Mouse (Mus musculus) lung, embryonic 14.5 days (tissue): ENCODE measurements around the gene Dnal1. TPM values are rescaled to one million over a fixed set of nuclear protein-coding genes. Genes with fewer than 3 reads are reported as not detected.

Experiments
- ATAC-seq: fragments of 200-750 bp; cut with Nextera tagmentation; 2 replicates; pipeline ENCODE4 v1.8.0; 2017; ENCODE audit warnings: mild to moderate bottlenecking, moderate TSS enrichment, moderate library complexity; ENCODE audit not compliant: insufficient read depth
- DNase-seq: peaks from one replicate; pipeline ENCODE4 v3.0.0-alpha.2; 2015
- H3K27ac ChIP-seq: fragments of 300-500 bp; sonication (generic); 2 replicates; pipeline ENCODE4 v1.5.1; 2014; ENCODE audit warnings: low read depth, mild to moderate bottlenecking, moderate library complexity
- H3K27me3 ChIP-seq: fragments of 300-500 bp; sonication (generic); 2 replicates; pipeline ENCODE4 v1.6.1; 2014; ENCODE audit warnings: low read length, control low read depth; ENCODE audit not compliant: insufficient read depth
- H3K36me3 ChIP-seq: fragments of 300-500 bp; sonication (generic); 2 replicates; pipeline ENCODE4 v1.6.1; 2014; ENCODE audit warnings: control low read depth; ENCODE audit not compliant: insufficient read depth
- H3K4me1 ChIP-seq: fragments of 300-500 bp; sonication (generic); 2 replicates; pipeline ENCODE4 v1.6.1; 2014; ENCODE audit warnings: antibody characterized with exemption, control low read depth; ENCODE audit not compliant: insufficient read depth
- H3K4me2 ChIP-seq: fragments of 300-500 bp; sonication (generic); 2 replicates; pipeline ENCODE4 v1.6.1; 2014; ENCODE audit warnings: mild to moderate bottlenecking
- H3K4me3 ChIP-seq: fragments of 300-500 bp; sonication (generic); 2 replicates; pipeline ENCODE4 v1.5.1; 2014; ENCODE audit warnings: low read depth, low read length
- H3K9ac ChIP-seq: fragments of 300-500 bp; sonication (generic); 2 replicates; pipeline ENCODE4 v1.6.1; 2014
- H3K9me3 ChIP-seq: fragments of 300-500 bp; sonication (generic); 2 replicates; pipeline ENCODE4 v1.6.1; 2016; ENCODE audit warnings: low read depth, low read length, control low read depth
- CTCF ChIP-seq: IDR thresholded peaks from 2 replicates; pipeline ENCODE4 v1.5.1; 2016; ENCODE audit warnings: antibody characterized with exemption, low read depth
- WGBS: fragments of 180-500 bp; shearing (Covaris S2); extraction: QIAGEN DNeasy Blood & Tissue Kit; methylation state at CpG from one replicate; pipeline ENCODE4 v1.1.7; 2014; 5-methylcytosine and 5-hydroxymethylcytosine counted together
- polyA plus RNA-seq: library from polyadenylated mRNA; unstranded; fragments of >200 nt; fragmentation: Nextera tagmentation; extraction: Ambion mirVana; gene quantifications from 2 replicates; pipeline ENCODE4 v1.2.1, GENCODE M21; 2014

The Dnal1 gene
- polyA plus RNA-seq, 1 experiment from 2014 or later: 5.2 TPM

DNA sequence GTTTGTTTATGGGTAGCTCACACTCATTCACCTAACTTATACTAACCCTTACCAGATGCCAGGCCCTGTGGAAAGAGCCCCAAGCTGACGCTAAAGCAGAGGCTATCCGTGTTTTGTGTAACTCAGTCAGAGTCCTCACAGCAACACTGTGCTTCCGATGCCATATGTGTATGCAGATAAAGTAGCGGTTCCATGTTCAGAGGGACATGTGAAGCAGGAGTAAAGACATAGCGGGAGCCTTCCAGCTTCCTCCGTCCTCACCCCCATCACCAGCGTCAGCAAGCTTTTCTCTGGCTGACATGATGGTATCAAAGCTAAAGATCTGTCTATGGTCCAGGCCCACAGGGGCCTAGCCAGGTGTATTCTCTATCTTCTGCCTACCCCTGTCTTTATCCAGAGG is 77.0 kb downstream of the Dnal1 start:
- ATAC-seq (no peak), DNase-seq (no peak)
- no peaks in the 10 kb centered on the region for H3K9me3 ChIP-seq
- peak overlapping the region; percentile 82 for H3K4me3 ChIP-seq
- 55% methylated on average over 7 of the region's 7 CpGs for WGBS
- peaks cover 71% of the 10 kb centered on the region for H3K4me1 ChIP-seq
- H3K36me3 ChIP-seq: 0 out of 2 replicates have a peak, but pooled peaks cover 5% of the 10 kb centered on the region
- TF ChIP-seq CTCF: no peak
- no peaks in the 10 kb centered on the region for H3K27me3 ChIP-seq
- H3K4me2 ChIP-seq: peak overlapping the region; percentile 76
- peak overlapping the region; percentile 95; the same call in 1 of the 2 replicates for H3K9ac ChIP-seq
- no peak overlapping the region for H3K27ac ChIP-seq

GRCm38 (mm10) chr12:84191770-84192169 is 77.6 kb downstream of the Dnal1 start:
- no peak for ATAC-seq
- Histone ChIP-seq H3K36me3 (no peaks in the 10 kb centered on the region), H3K4me3 (peak overlapping the region; percentile 82), H3K9me3 (no peaks in the 10 kb centered on the region), H3K27ac (no peak overlapping the region), H3K27me3 (no peaks in the 10 kb centered on the region), H3K9ac (peak overlapping the region; percentile 95), H3K4me1 (peaks cover 65% of the 10 kb centered on the region), H3K4me2 (peak overlapping the region; percentile 76)
- TF ChIP-seq CTCF: no peak
- 20% methylated on average over 5 of the region's 5 CpGs for WGBS
- no peak for DNase-seq

DNA sequence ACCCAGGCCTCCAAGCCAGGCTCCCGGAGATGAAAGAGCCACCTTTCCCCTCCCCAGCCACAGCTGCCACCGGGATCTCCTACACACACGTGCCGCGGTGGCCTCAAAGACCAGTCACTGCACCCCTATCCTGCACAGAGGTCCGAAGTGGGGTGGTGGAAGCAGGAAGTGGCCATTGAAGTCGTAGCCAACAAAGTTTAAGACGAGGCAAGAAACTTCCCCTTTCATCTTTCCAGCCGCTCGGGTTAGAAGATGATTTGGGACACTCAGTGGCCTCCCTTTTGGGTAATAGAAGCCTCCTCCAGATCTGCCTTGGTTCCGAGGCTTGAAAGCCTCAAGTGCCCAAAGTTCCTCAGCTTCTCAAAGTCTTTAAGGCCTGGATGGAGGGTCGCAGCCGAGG is 78.1 kb downstream of the Dnal1 start:
- Histone ChIP-seq H3K4me1 (peaks cover 61% of the 10 kb centered on the region), H3K4me2 (peak overlapping the region; percentile 76), H3K27me3 (no peaks in the 10 kb centered on the region), H3K9me3 (no peaks in the 10 kb centered on the region), H3K9ac (peak overlapping the region; percentile 95), H3K36me3 (no peaks in the 10 kb centered on the region), H3K27ac (peak overlapping the region; percentile 100), H3K4me3 (peak overlapping the region; percentile 82)
- 1% methylated on average over 13 of the region's 13 CpGs for WGBS
- DNase-seq (peak; percentile 45), ATAC-seq (no peak)
- no peak for TF ChIP-seq CTCF

DNA sequence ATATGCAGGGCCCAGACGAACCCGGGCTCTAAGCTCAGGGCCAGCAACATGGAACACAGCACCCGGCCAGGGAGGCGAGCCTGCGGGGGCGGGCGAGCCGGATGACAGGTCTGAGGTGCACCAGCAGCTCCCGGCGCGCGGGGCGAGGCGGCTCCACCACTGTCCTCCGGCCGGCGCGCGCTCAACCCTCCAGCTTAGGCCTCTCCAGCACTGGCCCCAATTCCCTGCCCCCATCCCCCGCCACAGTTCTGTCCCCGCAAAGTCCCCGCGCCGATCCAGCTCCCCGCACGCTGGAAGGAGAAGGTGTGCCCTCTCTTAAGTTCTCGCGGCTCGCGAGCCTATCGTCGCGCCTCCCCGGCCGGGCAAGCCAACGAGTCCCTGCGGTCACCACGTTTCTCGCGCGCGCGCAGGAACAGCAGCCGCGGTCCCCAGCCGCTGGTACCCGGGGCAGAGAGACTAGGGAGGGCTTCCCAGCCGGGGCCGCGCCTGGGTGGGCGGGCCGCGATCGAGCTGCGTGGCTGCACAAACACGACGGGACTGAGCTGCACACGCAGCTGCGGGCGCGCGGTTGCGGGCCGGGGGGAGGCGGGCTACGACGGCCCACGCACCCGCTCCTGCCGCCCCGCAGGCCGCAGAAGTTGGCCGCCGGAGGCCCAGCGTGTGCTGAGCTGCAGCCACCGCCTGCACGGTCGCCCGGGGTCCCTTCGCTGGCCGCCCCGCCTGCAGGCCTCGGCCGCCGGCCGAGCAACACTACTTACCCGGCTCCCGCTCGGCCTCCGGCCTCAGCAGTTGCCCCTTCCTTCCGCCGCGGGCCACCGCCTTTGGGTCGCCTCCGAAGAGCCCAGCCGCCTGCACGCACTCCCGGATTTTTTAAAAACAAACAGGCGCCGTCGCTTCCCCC is 78.8 kb downstream of the Dnal1 start:
- DNase-seq: peak; percentile 78
- under 1% methylated on average over 72 of the region's 102 CpGs for WGBS
- H3K27me3 ChIP-seq: no peaks in the 10 kb centered on the region
- peak overlapping the region; percentile 95 for H3K9ac ChIP-seq
- H3K4me1 ChIP-seq: peaks cover 54% of the 10 kb centered on the region
- no peaks in the 10 kb centered on the region for H3K9me3 ChIP-seq
- peak overlapping the region; percentile 76 for H3K4me2 ChIP-seq
- peak overlapping the region; percentile 82 for H3K4me3 ChIP-seq
- peak overlapping the region; percentile 100 for H3K27ac ChIP-seq
- TF ChIP-seq CTCF: no peak
- H3K36me3 ChIP-seq: no peaks in the 10 kb centered on the region
- ATAC-seq: peak; percentile 16

DNA sequence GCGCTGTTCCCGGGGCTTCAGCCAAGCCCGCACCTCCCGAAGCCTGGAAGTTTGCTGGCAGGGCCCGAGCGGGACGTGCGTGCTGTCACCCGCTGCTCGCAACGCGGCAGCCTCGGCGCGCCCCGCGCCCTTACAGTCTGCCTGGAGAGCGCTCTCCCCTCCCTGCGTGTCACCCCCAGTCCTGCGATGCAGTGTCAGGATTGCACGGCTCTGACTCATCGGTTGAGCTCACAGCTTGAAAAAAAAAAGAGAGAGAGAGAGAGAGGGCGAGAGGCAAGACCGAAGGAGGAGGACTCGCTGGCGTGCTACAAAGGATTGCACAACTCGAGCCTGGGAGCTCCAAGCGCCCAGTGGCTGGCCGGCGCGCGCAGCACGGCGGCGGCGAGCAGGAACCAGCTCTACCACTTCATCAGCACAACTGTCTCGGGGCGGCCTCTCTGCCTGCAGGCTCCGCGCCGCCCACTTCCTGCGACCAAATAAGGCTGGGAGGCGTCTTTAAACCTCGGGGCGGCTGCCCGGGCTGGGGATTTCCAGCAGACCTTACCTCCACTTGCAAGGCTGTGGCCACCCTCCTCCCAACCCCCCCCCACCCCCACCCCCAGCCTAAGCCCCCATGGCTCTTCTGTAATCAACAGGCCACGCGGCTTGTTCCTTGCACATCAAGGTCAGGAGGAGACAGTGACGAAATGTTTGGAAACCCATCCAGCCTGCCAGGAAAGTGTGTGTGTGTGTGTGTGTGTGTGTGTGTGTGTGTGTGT is 79.7 kb downstream of the Dnal1 start:
- Histone ChIP-seq H3K27me3 (no peaks in the 10 kb centered on the region), H3K4me1 (peaks cover 51% of the 10 kb centered on the region), H3K9ac (peak overlapping the region; percentile 95), H3K4me3 (peak overlapping the region; percentile 82), H3K27ac (peak overlapping the region; percentile 100), H3K4me2 (peak overlapping the region; percentile 76), H3K9me3 (no peaks in the 10 kb centered on the region), H3K36me3 (no peaks in the 10 kb centered on the region)
- ATAC-seq: peak; percentile 92
- DNase-seq: peak; percentile 98
- WGBS: under 1% methylated on average over 49 of the region's 49 CpGs
- no peak for TF ChIP-seq CTCF

GRCm38 (mm10) chr12:84194400-84195109 is 80.4 kb downstream of the Dnal1 start:
- Histone ChIP-seq H3K4me3 (peak overlapping the region; percentile 82), H3K27ac (peak overlapping the region; percentile 100), H3K36me3 (no peaks in the 10 kb centered on the region), H3K9me3 (no peaks in the 10 kb centered on the region), H3K4me2 (peak overlapping the region; percentile 76), H3K27me3 (no peaks in the 10 kb centered on the region), H3K4me1 (peaks cover 44% of the 10 kb centered on the region), H3K9ac (peak overlapping the region; percentile 95)
- 2% methylated on average over 13 of the region's 13 CpGs for WGBS
- ATAC-seq (peak; percentile 0; the same call in 1 of the 2 replicates), DNase-seq (no peak)
- TF ChIP-seq CTCF: no peak
